Mouse (Mus musculus): ENCODE data around the gene Zmym4.

Zmym4 gene

GRCm38 (mm10) chr4:126942846-126943245, 25.1 kb downstream of the Zmym4 start:
- DNase-seq (ENCODE audit: low spot score in 2 of 2): no peak

DNA sequence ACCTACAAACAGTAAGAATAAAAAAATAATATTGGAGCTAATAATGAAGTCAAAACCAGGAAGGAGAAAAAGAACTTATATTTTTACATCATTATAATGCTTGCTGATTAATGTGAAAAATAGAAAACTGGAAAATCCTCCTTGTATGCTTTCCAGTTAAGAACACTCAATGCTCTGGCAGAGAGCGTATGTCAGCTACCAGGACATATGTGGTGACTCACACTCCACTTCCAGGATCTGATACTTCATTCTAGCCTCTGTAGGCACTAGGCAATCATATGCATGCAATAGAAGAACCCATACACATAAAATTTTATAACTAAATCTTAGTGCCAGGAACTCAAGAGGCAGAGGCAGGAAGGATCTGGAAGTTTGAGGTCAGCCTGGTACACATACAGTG, 40.2 kb downstream of the Zmym4 start:
- no peak for DNase-seq (ENCODE audit: low spot score in 2 of 2)

DNA sequence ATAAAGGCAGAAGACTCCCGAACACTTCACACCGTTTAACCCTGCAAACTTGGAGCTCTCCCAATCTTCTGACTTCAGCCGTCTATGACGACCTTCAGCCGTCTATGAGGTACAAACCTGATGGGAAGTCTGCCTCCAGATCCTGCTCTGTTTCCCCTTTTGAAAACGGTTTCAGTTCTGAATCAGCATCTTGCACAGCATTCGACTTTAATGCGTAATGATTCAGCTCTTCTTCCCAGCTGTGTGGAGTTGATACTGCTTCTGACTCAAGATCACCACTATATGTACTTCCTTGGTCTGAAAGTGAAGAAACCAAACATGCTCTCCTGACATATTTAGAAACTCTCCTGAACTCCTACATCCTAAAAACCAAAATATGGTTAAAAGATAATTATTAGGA, 78.1 kb downstream of the Zmym4 start:
- no peak for DNase-seq (ENCODE audit: low spot score in 2 of 2)

- no peak for DNase-seq (ENCODE audit: low spot score in 2 of 2)
Observed at GRCm38 (mm10) chr4:126885953-126886352, 82.0 kb downstream of the Zmym4 start.

DNA sequence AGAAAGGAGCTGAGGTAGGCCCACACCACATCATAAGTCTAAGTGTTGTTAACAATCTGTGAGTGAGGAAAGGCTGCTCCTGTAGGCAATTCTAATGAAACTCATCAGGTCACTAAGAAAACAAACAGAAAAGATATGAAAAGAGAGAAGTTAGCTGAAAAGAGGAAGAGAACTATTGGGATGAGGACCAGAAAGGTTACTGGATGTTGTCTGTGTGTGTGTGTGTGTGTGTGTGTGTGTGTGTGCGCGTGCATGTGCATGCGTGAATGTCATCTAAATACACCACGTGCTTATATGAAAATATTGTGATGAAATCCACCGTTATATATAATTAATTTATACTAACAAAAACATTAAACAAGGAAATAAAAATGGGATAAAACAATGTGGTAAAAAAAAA, 84.3 kb downstream of the Zmym4 start:
- no peak for DNase-seq (ENCODE audit: low spot score in 2 of 2)

DNA sequence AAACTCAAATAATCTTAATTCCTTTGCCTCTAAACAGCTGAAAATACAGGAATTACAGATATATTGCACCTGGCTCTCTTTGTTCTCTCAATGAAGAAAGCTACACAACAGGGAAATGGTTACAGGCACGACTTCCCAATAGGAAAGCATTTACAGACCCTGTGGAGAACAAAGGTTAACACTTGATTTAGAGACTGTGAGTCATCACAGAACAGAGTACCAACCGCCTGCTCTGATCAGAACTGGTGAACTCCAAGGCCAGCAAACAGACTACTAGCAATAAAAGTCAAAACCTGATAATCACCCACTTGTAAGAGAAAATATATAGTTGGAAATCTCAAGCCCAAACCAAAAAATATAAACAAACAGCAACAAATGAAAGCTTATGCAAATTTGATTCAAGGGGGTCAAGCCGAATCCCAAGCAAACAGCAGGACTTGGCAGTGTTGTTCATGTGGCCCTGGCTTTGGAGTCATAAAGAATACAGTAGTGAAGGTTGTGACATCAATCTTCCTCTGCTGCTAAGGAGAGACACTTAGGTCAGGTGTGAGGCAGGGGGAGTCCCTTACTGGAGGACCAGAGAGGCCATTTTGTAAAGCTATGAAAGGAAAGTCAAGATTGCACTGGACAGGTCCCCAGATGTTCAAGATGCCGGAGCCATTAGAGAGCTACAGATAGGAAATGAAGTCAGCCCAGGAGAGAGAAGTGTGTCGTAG, 88.2 kb downstream of the Zmym4 start:
- DNase-seq (ENCODE audit: low spot score in 2 of 2): no peak

- no peak for DNase-seq (ENCODE audit: low spot score in 2 of 2)
Observed at GRCm38 (mm10) chr4:126872717-126873116, 95.2 kb downstream of the Zmym4 start.

DNA sequence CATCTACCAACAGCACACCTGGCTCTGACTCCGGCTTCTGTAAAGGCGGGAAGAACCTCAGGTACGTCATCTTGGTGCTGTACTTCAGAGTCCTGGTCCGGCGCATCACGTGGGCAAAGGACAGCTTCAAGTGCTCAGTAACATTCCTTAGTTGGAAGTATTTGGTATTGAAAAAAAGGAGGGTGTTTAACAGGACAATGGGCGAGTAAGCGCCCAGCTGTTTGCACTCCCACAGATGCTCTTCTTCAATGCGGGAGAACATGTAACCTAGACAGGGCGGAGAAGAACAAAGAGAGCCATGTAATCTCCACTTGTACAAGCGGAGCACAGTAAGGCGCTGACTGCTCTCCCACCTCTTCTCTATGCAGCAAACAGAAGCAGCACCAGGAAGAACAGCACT, 99.2 kb downstream of the Zmym4 start:
- no peak for DNase-seq (ENCODE audit: low spot score in 2 of 2)

DNA sequence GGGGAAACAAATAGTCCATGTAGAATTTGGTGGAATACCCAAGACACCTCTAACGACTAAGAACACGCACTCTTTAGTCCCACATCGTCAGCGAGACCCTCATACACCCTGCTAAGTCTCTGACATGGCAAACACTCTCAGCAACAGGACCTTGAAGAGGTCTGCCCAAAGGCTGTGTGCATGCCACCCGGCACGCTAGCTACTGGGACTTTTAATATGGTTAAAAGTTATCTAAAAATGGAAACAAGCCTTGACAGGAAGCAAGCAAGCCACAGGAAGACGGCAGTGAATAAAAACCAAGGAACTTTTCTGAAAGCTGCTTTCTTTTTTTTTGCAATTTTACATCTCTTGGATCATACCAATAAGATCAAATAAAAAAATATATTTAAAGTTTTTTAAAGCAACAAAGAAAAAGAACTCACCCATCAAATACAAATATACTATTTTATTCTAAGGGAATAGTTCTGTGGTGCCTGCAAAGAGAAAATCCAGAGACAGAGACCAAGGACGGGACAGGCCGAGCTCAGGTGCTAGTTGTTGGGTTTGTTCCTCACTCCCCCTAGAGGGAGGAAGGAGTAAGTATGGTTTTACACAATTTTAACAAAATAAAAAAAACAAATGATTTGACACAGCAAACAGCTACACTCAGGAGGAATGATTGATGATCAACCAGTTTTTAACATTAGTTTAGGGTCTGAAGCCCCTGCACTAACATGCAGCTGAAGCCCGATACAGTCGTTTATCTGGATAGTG, 106.2 kb downstream of the Zmym4 start:
- no peak for DNase-seq (ENCODE audit: low spot score in 2 of 2)

DNA sequence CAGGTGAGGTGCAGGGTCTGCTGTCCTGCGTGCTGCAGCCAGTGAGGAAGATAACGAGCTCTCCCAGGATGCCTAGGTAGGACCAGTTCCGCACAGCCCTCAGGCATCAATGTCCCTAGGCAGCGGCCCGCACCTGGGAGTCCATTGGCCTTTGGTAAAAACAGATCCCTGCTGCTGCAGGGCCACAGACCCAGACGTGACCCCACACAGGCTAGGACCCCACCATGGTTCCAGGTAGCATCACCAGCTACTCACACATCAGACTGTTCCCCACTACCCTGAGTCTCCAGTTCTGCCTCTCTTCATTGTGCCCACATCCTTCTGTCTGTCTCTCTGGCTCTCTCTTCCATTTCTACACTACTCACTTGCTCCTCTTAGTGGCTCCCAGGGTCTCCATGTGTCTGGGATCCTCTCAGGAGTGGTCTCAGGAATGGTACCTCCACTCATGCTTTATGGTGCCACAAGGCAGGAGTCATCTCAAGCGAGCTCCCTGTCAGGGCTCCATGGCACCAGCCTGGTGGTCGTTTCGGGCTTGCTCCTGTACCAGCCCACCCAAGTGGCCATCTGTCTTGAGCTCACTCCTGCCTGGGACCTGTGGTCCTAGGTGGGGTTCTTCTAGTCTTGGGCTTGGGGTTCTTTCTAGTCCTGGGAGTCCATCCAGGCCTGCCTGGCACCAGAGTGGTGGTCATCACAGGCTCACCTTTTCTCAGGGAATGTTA, 107.5 kb downstream of the Zmym4 start:
- no peak for DNase-seq (ENCODE audit: low spot score in 2 of 2)

DNA sequence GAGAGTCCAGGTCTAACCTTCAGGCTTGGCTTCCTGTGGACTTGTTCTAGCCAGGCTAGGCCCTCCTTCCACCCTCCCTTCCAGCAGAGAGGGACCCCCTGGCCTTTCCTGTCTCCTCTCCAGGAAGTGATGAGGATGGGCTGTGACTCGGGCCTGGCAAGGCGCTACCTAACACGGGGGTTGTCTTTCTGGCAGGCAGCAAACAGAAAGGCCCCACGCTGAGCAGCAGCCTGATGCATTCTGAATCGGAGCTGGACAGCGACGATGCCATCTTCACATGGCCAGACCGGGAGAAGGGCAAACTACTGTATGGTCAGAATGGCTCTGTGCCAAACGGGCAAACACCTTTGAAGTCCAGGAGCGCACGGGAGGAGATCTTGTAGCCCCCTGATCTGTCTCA, 115.0 kb downstream of the Zmym4 start:
- DNase-seq (ENCODE audit: low spot score in 2 of 2): no peak

GRCm38 (mm10) chr4:126850778-126851080, 117.2 kb downstream of the Zmym4 start:
- no peak for DNase-seq (ENCODE audit: low spot score in 2 of 2)

DNA sequence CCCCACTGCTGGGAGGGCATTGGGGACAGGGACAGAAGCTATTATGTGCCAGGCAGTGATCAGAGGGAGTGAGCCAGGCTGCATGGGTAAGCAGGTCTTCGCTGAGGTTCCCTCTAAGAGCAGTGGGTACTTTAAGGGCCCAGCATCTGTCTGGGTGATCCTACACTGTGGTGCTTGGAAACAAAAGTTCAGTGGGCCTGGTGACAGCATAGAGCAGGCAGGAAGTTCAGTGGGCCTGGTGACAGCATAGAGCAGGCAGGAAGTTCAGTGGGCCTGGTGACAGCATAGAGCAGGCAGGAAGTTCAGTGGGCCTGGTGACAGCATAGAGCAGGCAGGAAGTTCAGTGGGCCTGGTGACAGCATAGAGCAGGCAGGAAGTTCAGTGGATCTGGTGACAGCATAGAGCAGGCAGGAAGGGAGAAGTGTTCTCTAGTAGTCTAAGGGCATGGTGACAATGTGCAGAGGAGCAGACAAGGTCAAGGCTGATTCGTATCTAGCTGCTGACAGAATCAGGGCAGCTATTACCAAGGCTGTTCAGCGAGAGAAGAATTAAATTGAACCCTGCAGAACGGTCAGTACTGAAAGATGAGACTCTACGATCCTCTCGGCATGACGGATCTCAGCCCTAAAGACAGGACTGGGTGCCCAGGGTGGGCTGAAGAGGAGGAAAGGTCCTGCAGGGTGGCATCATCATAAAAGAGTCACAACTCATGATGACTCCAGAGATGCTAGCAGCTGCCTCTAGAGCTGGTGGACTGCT, 117.7 kb downstream of the Zmym4 start:
- DNase-seq (ENCODE audit: low spot score in 2 of 2): no peak

GRCm38 (mm10) chr4:126846971-126847370, 121.0 kb downstream of the Zmym4 start:
- DNase-seq (ENCODE audit: low spot score in 2 of 2): no peak

- no peak for DNase-seq (ENCODE audit: low spot score in 2 of 2)
Observed at GRCm38 (mm10) chr4:126845664-126846063, 122.3 kb downstream of the Zmym4 start.

GRCm38 (mm10) chr4:126842911-126843310, 125.0 kb downstream of the Zmym4 start:
- no peak for DNase-seq (ENCODE audit: low spot score in 2 of 2)

GRCm38 (mm10) chr4:126840996-126841560, 126.9 kb downstream of the Zmym4 start:
- no peak for DNase-seq (ENCODE audit: low spot score in 2 of 2)

GRCm38 (mm10) chr4:126839873-126840272, 128.1 kb downstream of the Zmym4 start:
- DNase-seq (ENCODE audit: low spot score in 2 of 2): peak; percentile 77 to 87

DNA sequence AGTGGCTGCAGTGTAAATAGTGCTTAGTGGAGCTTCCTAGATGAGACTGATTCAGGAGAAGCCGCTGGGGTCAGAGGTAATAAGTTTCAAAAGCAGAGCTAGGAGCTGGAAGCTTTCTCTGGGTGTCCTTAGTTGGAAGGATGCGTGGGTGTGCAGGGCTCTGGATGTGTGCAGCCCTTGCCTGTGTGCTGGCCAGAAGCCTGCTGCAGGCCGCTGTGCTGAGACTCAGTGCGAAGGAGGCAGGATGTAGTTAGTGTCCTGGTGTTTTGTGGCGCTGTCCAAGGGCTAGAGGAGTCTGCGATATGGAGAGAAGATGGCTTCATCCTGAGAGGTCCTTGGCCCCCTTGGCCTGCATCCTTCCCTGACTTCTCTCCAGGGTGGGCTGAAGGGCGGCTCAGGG, 129.1 kb downstream of the Zmym4 start:
- no peak for DNase-seq (ENCODE audit: low spot score in 2 of 2)

GRCm38 (mm10) chr4:126831122-126831521, 136.8 kb downstream of the Zmym4 start:
- DNase-seq (ENCODE audit: low spot score in 2 of 2): no peak

DNA sequence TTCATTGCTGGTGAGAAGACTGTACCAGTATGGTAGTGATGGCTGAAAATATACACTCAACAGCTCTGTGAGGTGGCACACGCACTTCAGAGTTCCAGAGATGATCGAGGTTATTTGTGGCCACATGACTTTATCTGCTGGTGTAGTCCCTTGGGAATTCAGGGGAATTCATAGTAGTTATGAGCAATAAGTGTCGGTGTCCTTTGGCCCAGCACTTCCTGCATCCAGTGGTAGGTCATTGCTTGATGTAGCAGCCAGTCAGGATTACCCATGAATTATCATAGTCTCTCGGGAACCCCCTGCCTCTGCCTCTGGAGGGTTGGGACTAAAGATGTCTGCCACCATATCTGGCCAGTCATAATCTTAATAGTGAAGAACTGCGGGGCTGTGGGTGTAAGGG, 144.0 kb downstream of the Zmym4 start:
- no peak for DNase-seq (ENCODE audit: low spot score in 2 of 2)
